Mouse (Mus musculus) kidney, adult 18-20 months (tissue): ENCODE measurements around the gene Mypop.

Experiments
- DNase-seq: peaks from one replicate; pipeline ENCODE4 v3.0.0; 2021

Mypop gene

GRCm38 (mm10) chr7:18990601-18991295 lies at the start of gene Mypop:
TSS of gene Mypop (plus strand) at chr7:18991245.
- peak; percentile 99 for DNase-seq

DNA sequence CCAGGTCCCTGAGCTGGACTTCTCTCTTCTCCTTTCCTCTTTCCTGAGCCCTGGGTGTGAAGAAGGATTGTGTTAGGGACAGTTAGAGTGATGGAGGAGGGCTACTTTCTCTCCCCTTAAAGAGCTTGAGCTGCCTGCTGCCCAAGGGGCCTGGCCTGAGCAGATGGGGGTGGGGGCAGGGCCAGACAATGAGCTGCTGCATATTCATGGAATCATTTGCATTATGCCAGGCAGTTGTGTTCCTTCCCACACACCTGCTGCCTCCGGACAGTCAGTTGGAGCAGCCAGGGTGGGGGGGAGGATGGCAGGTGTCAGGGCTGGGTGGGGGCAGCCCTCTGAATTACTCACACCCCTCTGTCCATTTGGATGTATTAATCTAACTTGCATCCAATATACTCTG lies 48.7 kb upstream of the Mypop start:
- DNase-seq = no peak

- no peak for DNase-seq
These were observed 48.2 kb upstream of the Mypop start for GRCm38 (mm10) chr7:18942815-18943214.

DNA sequence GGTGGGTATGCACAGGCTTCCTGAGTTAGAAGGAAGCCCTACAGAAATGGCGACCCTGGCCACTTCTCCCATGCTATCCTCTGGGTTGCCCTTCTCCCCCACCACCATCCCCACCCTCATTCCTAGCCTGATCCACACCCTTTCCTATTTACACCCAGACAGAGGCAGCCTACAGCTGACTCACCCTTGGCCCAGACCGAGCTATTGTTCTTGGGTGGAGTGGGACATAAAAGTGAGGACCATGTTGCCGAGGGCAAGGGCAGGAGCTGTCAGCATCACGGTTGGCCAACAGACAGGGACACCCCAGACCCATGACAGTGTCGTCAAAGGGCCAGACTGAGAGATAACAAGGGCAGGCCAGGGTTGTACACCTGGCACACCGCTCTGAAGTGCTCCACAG lies 42.9 kb upstream of the Mypop start:
- DNase-seq = peak; percentile 52

DNA sequence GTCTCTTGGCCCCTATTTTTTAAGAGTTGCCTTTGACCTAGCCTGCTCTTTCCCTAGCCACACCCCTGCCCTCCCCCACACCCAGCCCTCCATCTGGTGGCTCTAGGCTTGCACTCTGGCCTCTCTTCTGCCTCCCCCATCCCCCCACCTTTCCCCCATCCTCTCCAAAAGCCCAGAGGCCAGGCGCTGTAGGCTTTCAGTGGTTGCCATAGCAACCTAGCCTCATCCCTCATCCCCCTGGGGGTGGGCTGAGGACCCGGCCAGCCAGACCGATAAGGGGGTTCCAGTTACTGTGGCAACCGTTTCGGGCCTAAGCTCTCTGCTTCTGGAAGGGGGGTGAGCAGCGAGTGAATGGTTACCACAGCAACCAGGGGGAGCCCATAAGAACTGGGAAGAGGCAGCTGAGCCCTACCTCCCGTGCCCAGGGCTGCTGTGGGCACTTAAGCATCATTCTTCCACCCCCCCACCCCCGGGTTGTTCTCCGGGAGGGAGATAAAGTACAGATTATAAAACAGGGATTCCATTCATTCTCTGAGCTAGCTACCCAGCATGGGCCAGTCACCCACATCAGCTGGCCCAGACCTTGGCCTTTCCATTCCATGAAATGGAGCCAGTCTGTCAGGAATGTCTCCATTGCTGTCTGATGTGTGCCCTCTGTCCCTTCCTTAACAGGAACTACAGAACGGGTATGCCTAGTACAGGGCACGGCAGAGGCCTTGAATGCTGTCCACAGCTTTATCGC lies 41.1 kb upstream of the Mypop start:
- DNase-seq = no peak

DNA sequence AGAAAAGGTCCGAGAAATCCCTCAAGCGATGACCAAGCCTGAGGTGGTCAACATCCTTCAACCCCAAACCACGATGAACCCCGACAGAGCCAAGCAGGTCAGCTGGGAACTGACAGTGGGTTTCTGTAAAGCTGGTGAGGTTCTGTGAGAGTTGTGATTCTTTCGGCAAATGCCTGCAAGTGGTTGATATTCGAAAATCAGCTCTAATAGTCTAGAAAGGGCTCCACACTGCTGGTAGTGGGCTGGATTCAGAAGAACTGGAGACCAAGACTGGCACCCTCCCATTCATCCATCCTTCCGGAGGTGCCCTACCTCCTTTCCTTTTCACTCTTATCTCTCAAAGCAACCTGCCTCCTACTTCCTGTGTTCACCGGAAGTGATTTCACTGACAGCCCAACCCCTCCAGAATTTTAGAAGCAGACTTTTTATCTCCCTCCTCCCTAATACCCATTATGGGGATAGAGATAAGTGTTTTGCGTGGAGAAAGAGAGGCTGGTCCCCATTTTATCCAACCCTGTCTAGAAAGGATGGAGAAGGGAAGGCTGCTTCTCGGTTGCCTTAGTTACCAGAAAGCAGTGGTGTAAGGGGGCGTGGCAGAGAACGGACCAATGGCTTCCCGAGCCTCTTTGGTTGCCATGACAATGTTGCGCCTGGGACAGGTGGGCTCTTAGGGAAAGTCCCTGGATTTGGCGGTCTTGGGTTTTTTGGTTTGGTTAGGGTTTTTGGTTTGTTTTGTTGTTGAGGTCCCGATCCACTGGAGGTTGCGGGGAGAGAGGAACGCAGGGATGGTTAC lies 40.3 kb upstream of the Mypop start:
- DNase-seq = no peak

GRCm38 (mm10) chr7:18951397-18951796 lies 39.6 kb upstream of the Mypop start:
- DNase-seq = peak; percentile 38

GRCm38 (mm10) chr7:18957569-18958383 lies 33.3 kb upstream of the Mypop start:
- peak; percentile 68 for DNase-seq

GRCm38 (mm10) chr7:18958384-18958766 lies 32.7 kb upstream of the Mypop start:
- no peak for DNase-seq

DNA sequence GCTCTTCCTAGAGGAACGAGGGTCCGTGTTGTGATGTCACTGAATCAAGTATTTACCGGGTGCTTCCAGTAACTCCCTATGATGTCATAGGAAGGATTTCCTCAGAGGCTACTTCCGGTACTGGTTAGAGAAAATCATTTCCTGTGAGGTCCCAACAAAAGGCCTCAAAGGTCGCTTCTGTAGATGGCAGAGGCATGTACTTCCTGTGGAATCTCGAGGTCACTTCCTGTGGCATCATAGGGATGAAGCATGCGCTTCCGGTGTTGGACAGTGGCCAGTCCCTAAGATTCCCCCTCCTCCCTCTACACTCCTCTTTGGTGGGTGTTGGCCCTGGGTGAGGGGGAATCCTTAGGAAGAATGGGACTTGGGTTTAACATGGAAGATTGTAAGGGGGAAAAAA lies 31.6 kb upstream of the Mypop start:
- peak; percentile 46 for DNase-seq

- DNase-seq = no peak
These were observed 28.8 kb upstream of the Mypop start for GRCm38 (mm10) chr7:18962171-18962792.

- no peak for DNase-seq
These were observed 28.2 kb upstream of the Mypop start for GRCm38 (mm10) chr7:18962795-18963194.

DNA sequence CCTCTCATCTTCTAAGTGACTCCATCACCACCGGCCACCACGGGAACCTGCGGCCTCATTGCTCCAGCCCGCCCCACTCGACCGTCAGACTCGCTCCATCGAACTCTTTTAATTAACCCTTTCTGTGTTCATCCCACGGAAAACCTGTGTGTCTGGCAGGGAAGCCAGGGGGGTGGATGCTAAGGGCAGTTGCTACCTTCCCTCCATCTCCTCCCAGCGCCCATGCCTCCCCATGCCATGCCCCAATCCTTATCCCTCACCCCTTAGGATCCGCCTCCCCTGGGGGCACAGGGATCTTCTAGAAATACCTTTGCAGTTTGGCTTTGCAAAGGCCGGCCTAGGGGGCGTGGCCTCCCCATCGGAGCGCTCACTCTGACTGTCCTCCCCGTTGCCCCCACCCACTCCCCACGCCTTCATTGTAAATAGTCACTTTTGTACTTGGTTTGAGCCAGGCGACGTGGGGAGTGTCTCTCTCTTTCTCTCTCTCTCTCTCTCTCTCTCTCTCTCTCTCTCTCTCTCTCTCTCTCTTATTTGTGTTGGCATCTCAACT lies 27.7 kb upstream of the Mypop start:
- no peak for DNase-seq

DNA sequence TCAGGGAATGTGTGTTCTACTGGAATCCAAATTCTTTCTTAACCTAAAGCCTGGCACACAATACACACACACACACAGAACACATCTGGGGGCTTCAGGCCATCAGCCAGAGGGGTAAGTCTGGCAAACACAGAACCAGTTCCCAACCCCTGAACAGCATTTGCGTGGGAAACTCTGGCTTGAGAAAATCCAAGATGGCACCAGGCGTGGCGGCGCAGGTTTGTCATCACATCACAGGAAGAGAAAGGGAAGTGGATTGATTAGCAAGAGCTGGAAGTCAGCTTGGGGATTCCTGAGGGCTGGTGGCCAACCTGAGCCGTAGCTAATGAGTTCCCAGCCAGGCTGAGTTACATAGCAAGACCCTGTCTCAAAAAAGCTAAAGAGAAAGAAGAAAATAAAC lies 25.7 kb upstream of the Mypop start:
- no peak for DNase-seq

- DNase-seq = no peak
These were observed 23.4 kb upstream of the Mypop start for GRCm38 (mm10) chr7:18967603-18968002.

GRCm38 (mm10) chr7:18970956-18971355 lies 20.1 kb upstream of the Mypop start:
- DNase-seq = no peak

GRCm38 (mm10) chr7:18978381-18978780 lies 12.7 kb upstream of the Mypop start:
- no peak for DNase-seq

DNA sequence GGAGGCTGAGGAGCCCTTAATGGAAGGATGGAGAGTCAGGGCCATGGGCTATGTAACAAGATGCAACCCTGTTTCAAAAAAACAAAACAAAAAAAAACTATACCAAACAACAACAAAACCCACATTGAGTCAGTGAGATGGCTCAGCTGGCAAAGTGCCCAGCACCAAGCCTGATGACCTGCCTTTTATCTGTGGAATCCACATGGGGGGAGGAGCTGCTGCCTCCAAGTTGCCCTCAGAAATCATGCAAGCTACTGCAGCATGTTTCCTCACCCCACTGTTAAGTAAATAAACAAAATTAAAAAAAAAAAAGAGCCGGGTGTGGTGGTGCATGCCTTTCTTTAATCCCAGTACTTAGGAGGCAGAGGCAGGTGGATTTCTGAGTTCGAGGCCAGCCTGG lies 4.5 kb upstream of the Mypop start:
- no peak for DNase-seq

GRCm38 (mm10) chr7:18987100-18987499 lies 3.9 kb upstream of the Mypop start, which contains the start of gene Nanos2:
TSS of gene Nanos2 (plus strand) at chr7:18987400.
- no peak for DNase-seq

GRCm38 (mm10) chr7:18987747-18988146 lies 3.3 kb upstream of the Mypop start:
- DNase-seq = no peak

DNA sequence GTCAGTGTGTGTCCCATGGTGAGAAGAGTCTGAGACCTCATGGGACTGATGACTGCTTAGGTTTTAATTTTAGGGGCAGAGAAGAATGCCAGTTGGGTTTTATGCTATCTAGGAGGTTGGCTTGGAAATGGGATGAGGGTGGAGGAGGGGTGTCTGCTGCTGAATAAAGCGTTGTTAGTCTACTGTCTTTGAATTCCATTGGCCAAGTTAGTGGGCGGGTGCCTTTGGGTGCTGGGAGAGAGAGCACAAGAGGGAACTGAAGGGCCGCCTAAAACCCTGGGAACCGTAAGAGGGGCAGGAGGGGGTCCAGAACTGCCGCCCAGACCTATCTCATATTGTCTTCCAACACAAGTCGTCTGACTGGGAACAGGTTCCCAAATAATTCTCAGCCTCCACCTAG lies 2.3 kb upstream of the Mypop start:
- no peak for DNase-seq

GRCm38 (mm10) chr7:18989995-18990394 lies 1.1 kb upstream of the Mypop start:
- DNase-seq = no peak
